Comparison of ENCODE assay signal across 15 mouse cellular contexts in genomic region chr16:31652115-31652843, GRCm38 (mm10). TPM values are rescaled to one million over a fixed set of nuclear protein-coding genes. Genes with fewer than 3 reads are reported as not detected.
A peak's percentile ranks its signal among the peaks of the same experiment; 100 is the strongest.
DNase-seq lines count a peak whose midpoint lies in the region; ATAC-seq and TF ChIP-seq lines count a peak whose summit lies in the region.
"Had no signal": no experiment of that assay in that cellular context is flagged by ENCODE, and none has a peak within 500 bp of the region (broad histone marks: within the 10 kb centered on the region; RNA-seq: fewer than 3 reads in every experiment).

No protein-coding gene starts in this region.

- no peak overlapping the region for H3K4me3 ChIP-seq in hindbrain, embryonic 13.5 days
- H3K4me3 ChIP-seq in hindbrain, embryonic 11.5 days (ENCODE audit: low read depth, low read length), result no peak overlapping the region
- H3K4me3 ChIP-seq: embryonic facial prominence, embryonic 15.5 days; limb, embryonic 12.5 days had no signal

- no peak for TF ChIP-seq CTCF in brain, embryonic 14.5 days (IDR thresholded peaks at IDR 0.05; ENCODE audit: borderline replicate concordance, extremely low read depth, insufficient read depth, insufficient read length)

- ATAC-seq in hindbrain, embryonic 13.5 days (ENCODE audit: low FRiP score), result peak; percentile 73
- no peak for ATAC-seq in hindbrain, embryonic 11.5 days (ENCODE audit: low FRiP score)
- ATAC-seq: forebrain, embryonic 14.5 days; intestine, postnatal 0 days had no signal

- H3K9me3 ChIP-seq in hindbrain, embryonic 13.5 days, result no peaks in the 10 kb centered on the region
- H3K9me3 ChIP-seq in hindbrain, embryonic 11.5 days (ENCODE audit: control insufficient read depth, low read length), result no peaks in the 10 kb centered on the region
- H3K9me3 ChIP-seq: embryonic facial prominence, embryonic 15.5 days; G1E; limb, embryonic 12.5 days had no signal

- H3K27ac ChIP-seq in hindbrain, embryonic 13.5 days, result peak overlapping the region; percentile 65
- H3K27ac ChIP-seq in hindbrain, embryonic 11.5 days (ENCODE audit: low read depth, low read length), result no peak overlapping the region
- H3K27ac ChIP-seq: embryonic facial prominence, embryonic 15.5 days; kidney, postnatal 0 days; limb, embryonic 12.5 days had no signal

- no peak overlapping the region for H3K9ac ChIP-seq in hindbrain, embryonic 13.5 days
- H3K9ac ChIP-seq in hindbrain, embryonic 11.5 days (ENCODE audit: low read depth, low read length), result no peak overlapping the region
- H3K9ac ChIP-seq: embryonic facial prominence, embryonic 15.5 days; limb, embryonic 12.5 days had no signal

- DNase-seq in hindbrain, embryonic 11.5 days (ENCODE audit: low spot score), result no peak
- peak; percentile 38 for DNase-seq in retina, postnatal 1 day
- no peak for DNase-seq in retina, embryonic 14.5 days (ENCODE audit: low spot score)
- DNase-seq in brain, embryonic 14.5 days (ENCODE audit: low read depth), result peak; percentile 42
- no peak for DNase-seq in lung, postnatal 36 days
- DNase-seq in frontal cortex, postnatal 14 days (ENCODE audit: low spot score in 2 of 2), result no peak
- DNase-seq: lung, adult 18-20 months; right cerebral cortex, postnatal 4 days had no signal

- H3K27me3 ChIP-seq in hindbrain, embryonic 13.5 days, result no peaks in the 10 kb centered on the region
- H3K27me3 ChIP-seq in hindbrain, embryonic 11.5 days (ENCODE audit: control insufficient read depth, insufficient read depth, low read length), result no peaks in the 10 kb centered on the region
- H3K27me3 ChIP-seq: embryonic facial prominence, embryonic 15.5 days; limb, embryonic 12.5 days had no signal

- no peak overlapping the region for H3K4me2 ChIP-seq in hindbrain, embryonic 13.5 days
- H3K4me2 ChIP-seq in hindbrain, embryonic 11.5 days (replicated peaks; ENCODE audit: low read depth, low read length), result no peak overlapping the region
- H3K4me2 ChIP-seq: embryonic facial prominence, embryonic 15.5 days; limb, embryonic 12.5 days had no signal

- no peak for TF ChIP-seq POLR2A in brain, embryonic 14.5 days (IDR thresholded peaks at IDR 0.05; ENCODE audit: borderline replicate concordance, extremely low read depth, insufficient read depth, insufficient read length, poor library complexity, severe bottlenecking)

- H3K4me1 ChIP-seq in hindbrain, embryonic 13.5 days (replicated peaks), result peaks cover 30% of the 10 kb centered on the region
- no peaks in the 10 kb centered on the region for H3K4me1 ChIP-seq in hindbrain, embryonic 11.5 days (replicated peaks; ENCODE audit: control insufficient read depth, insufficient read depth, low read length)
- H3K4me1 ChIP-seq: embryonic facial prominence, embryonic 15.5 days had no signal

- no peaks in the 10 kb centered on the region for H3K36me3 ChIP-seq in hindbrain, embryonic 13.5 days
- H3K36me3 ChIP-seq in hindbrain, embryonic 11.5 days (ENCODE audit: control insufficient read depth, insufficient read depth, low read length), result no peaks in the 10 kb centered on the region
- H3K36me3 ChIP-seq: embryonic facial prominence, embryonic 15.5 days; G1E; limb, embryonic 12.5 days had no signal

- 41% methylated on average over 9 of the region's 9 CpGs for WGBS in hindbrain, embryonic 13.5 days
- WGBS in hindbrain, embryonic 11.5 days, result 65% methylated on average over 9 of the region's 9 CpGs

RNA-seq across cellular contexts. Expression of gene Dlg1, which starts 11.0 kb away (rescaled TPM):
- polyA plus RNA-seq in hindbrain, embryonic 13.5 days (2015; fragmentation: Nextera tagmentation; extraction: Ambion mirVana), result 11.9 and 12.6 TPM in 2 replicates
- polyA plus RNA-seq in hindbrain, embryonic 11.5 days (2014; fragmentation: Nextera tagmentation; extraction: Ambion mirVana), result 20.6 and 26.4 TPM in 2 replicates
- 30.8 and 34.1 TPM in 2 replicates for polyA plus RNA-seq in brain, embryonic 14.5 days (2012; rRNA removed)

Comparison
In these comparisons a context has a peak if more than half of its experiments do, and no peak if none do; other contexts are left out.
1. DNase-seq: peak in retina, postnatal 1 day (single experiment) and brain, embryonic 14.5 days (single experiment); none in hindbrain, embryonic 11.5 days (single experiment), retina, embryonic 14.5 days (single experiment), lung, postnatal 36 days (single experiment) and frontal cortex, postnatal 14 days (0 of 2).